Mouse (Mus musculus) heart, embryonic 15.5 days (tissue): ENCODE results near the gene Tbcel. TPM values are rescaled to one million over a fixed set of nuclear protein-coding genes. Genes with fewer than 3 reads are reported as not detected.
A peak's percentile ranks its signal among the peaks of the same experiment; 100 is the strongest.

ENCODE experiments used
- ATAC-seq: fragments of 200-750 bp; cut with Nextera tagmentation; replicated peaks from 2 replicates; pipeline ENCODE4 v1.8.0; 2017; ENCODE audit warnings: low read depth, moderate TSS enrichment; ENCODE audit not compliant: insufficient number of reproducible peaks, insufficient read depth, low FRiP score
- H3K27ac ChIP-seq: fragments of 300-500 bp; sonication (generic); 2 replicates; pipeline ENCODE4 v1.5.1; 2015; ENCODE audit warnings: mild to moderate bottlenecking, inconsistent platforms
- H3K27me3 ChIP-seq: fragments of 300-500 bp; sonication (generic); 2 replicates; pipeline ENCODE4 v1.6.1; 2015; ENCODE audit warnings: inconsistent platforms
- H3K36me3 ChIP-seq: fragments of 300-500 bp; sonication (generic); 2 replicates; pipeline ENCODE4 v1.6.1; 2015; ENCODE audit warnings: mild to moderate bottlenecking, inconsistent platforms
- H3K4me1 ChIP-seq: fragments of 300-500 bp; sonication (generic); replicated peaks from 2 replicates; pipeline ENCODE4 v1.6.1; 2015; ENCODE audit warnings: inconsistent platforms
- H3K4me2 ChIP-seq: fragments of 300-500 bp; sonication (generic); 2 replicates; pipeline ENCODE4 v1.6.1; 2015; ENCODE audit warnings: inconsistent platforms, mild to moderate bottlenecking, moderate library complexity
- H3K4me3 ChIP-seq: fragments of 300-500 bp; sonication (generic); 2 replicates; pipeline ENCODE4 v1.5.1; 2015; ENCODE audit warnings: mild to moderate bottlenecking, inconsistent platforms
- H3K9ac ChIP-seq: fragments of 300-500 bp; sonication (generic); 2 replicates; pipeline ENCODE4 v1.6.1; 2015; ENCODE audit warnings: mild to moderate bottlenecking, inconsistent platforms
- H3K9me3 ChIP-seq: fragments of 300-500 bp; sonication (generic); replicated peaks from 2 replicates; pipeline ENCODE4 v1.6.1; 2016; ENCODE audit warnings: inconsistent platforms
- WGBS: fragments of 180-500 bp; shearing (Covaris S2); methylation state at CpG from one replicate; pipeline ENCODE4 v1.1.7; 2015; ENCODE audit warnings: mixed read lengths; 5-methylcytosine and 5-hydroxymethylcytosine counted together
- polyA plus RNA-seq: library from polyadenylated mRNA; unstranded; fragments of >200 nt; fragmentation: Nextera tagmentation; extraction: Ambion mirVana; gene quantifications from 2 replicates; pipeline ENCODE4 v1.2.1, GENCODE M21; 2015

Gene Tbcel
- polyA plus RNA-seq, 1 experiment from 2014 or later = 2.5 TPM

- H3K4me1 ChIP-seq = no peaks in the 10 kb centered on the region
Measured at GRCm38 (mm10) chr9:42411296-42411695, 96.3 kb downstream of the Tbcel start.

GRCm38 (mm10) chr9:42405736-42406135, 101.9 kb downstream of the Tbcel start:
- no peak for ATAC-seq
- H3K4me1 ChIP-seq = no peaks in the 10 kb centered on the region
- WGBS = 63% methylated on average over 4 of the region's 4 CpGs
- no peak overlapping the region for H3K4me3 ChIP-seq
- no peaks in the 10 kb centered on the region for H3K27me3 ChIP-seq
- no peaks in the 10 kb centered on the region for H3K9me3 ChIP-seq
- H3K36me3 ChIP-seq = no peaks in the 10 kb centered on the region
- H3K27ac ChIP-seq = no peak overlapping the region
- H3K4me2 ChIP-seq = no peak overlapping the region
- H3K9ac ChIP-seq = no peak overlapping the region

More at GRCm38 (mm10) chr9:42411296-42411695, 96.3 kb downstream of the Tbcel start:
- ATAC-seq = no peak
- Histone ChIP-seq H3K27ac (no peak overlapping the region), H3K9me3 (no peaks in the 10 kb centered on the region), H3K36me3 (peaks cover 3% of the 10 kb centered on the region; the same call in 1 of the 2 replicates), H3K9ac (no peak overlapping the region), H3K4me2 (no peak overlapping the region), H3K4me3 (no peak overlapping the region), H3K27me3 (no peaks in the 10 kb centered on the region)
- WGBS = 79% methylated on average over 6 of the region's 6 CpGs

GRCm38 (mm10) chr9:42401486-42401885, 106.1 kb downstream of the Tbcel start:
- ATAC-seq = no peak
- H3K27me3 ChIP-seq = 0 out of 2 replicates have a peak, but pooled peaks cover 4% of the 10 kb centered on the region
- WGBS = 82% methylated on average over 6 of the region's 6 CpGs

GRCm38 (mm10) chr9:42399829-42400228, 107.8 kb downstream of the Tbcel start, which contains the start of gene Tecta:
Gene Tecta (minus strand): TSS chr9:42399929.
- ATAC-seq = no peak
- Histone ChIP-seq H3K9ac (no peak within 1 kb of the TSS), H3K4me1 (peaks cover 5% of the 10 kb centered on the region), H3K4me3 (no peak within 1 kb of the TSS), H3K36me3 (no peaks in the 10 kb centered on the region), H3K27me3 (0 out of 2 replicates have a peak, but pooled peaks cover 4% of the 10 kb centered on the region), H3K4me2 (no peak within 1 kb of the TSS), H3K9me3 (no peaks in the 10 kb centered on the region), H3K27ac (no peak within 1 kb of the TSS)
- WGBS = 74% methylated on average over 6 of the region's 6 CpGs

More at GRCm38 (mm10) chr9:42401486-42401885, 106.1 kb downstream of the Tbcel start:
- Histone ChIP-seq H3K36me3 (no peaks in the 10 kb centered on the region), H3K4me3 (no peak overlapping the region), H3K9me3 (no peaks in the 10 kb centered on the region), H3K4me1 (no peaks in the 10 kb centered on the region; the same call in 1 of the 2 replicates), H3K9ac (no peak overlapping the region), H3K4me2 (no peak overlapping the region), H3K27ac (no peak overlapping the region)

- H3K4me2 ChIP-seq = no peak overlapping the region
- ATAC-seq = 0 out of 2 replicates have a peak, but pooled peaks have one; percentile 35
- H3K4me1 ChIP-seq = peaks cover 5% of the 10 kb centered on the region
- H3K4me3 ChIP-seq = no peak overlapping the region
- H3K9me3 ChIP-seq = no peaks in the 10 kb centered on the region
- H3K9ac ChIP-seq = no peak overlapping the region
- H3K27me3 ChIP-seq = 0 out of 2 replicates have a peak, but pooled peaks cover 4% of the 10 kb centered on the region
- H3K27ac ChIP-seq = no peak overlapping the region
- WGBS = 26% methylated on average over 2 of the region's 2 CpGs
- no peaks in the 10 kb centered on the region for H3K36me3 ChIP-seq
Measured at GRCm38 (mm10) chr9:42396141-42396540, 111.5 kb downstream of the Tbcel start.

- Histone ChIP-seq H3K9me3 (no peaks in the 10 kb centered on the region), H3K4me1 (peaks cover 5% of the 10 kb centered on the region), H3K9ac (no peak overlapping the region), H3K36me3 (no peaks in the 10 kb centered on the region), H3K27ac (no peak overlapping the region), H3K27me3 (0 out of 2 replicates have a peak, but pooled peaks cover 4% of the 10 kb centered on the region), H3K4me3 (no peak overlapping the region), H3K4me2 (no peak overlapping the region)
- ATAC-seq = no peak
- WGBS = 83% methylated on average over 6 of the region's 6 CpGs
Measured at GRCm38 (mm10) chr9:42394903-42395302, 112.7 kb downstream of the Tbcel start.

GRCm38 (mm10) chr9:42394321-42394720, 113.3 kb downstream of the Tbcel start:
- Histone ChIP-seq H3K27me3 (0 out of 2 replicates have a peak, but pooled peaks cover 4% of the 10 kb centered on the region), H3K9ac (no peak overlapping the region), H3K36me3 (no peaks in the 10 kb centered on the region), H3K4me2 (no peak overlapping the region), H3K27ac (no peak overlapping the region), H3K4me3 (no peak overlapping the region), H3K4me1 (peaks cover 5% of the 10 kb centered on the region), H3K9me3 (no peaks in the 10 kb centered on the region)
- 87% methylated on average over 8 of the region's 8 CpGs for WGBS
- no peak for ATAC-seq

GRCm38 (mm10) chr9:42392927-42393326, 114.7 kb downstream of the Tbcel start:
- H3K9me3 ChIP-seq = no peaks in the 10 kb centered on the region
- H3K4me2 ChIP-seq = no peak overlapping the region
- no peak for ATAC-seq
- WGBS = 48% methylated on average over 6 of the region's 6 CpGs
- peaks cover 5% of the 10 kb centered on the region for H3K4me1 ChIP-seq
- H3K4me3 ChIP-seq = no peak overlapping the region
- no peak overlapping the region for H3K27ac ChIP-seq
- H3K36me3 ChIP-seq = no peaks in the 10 kb centered on the region
- peaks cover 8% of the 10 kb centered on the region; the same call in 1 of the 2 replicates for H3K27me3 ChIP-seq
- H3K9ac ChIP-seq = no peak overlapping the region

- Histone ChIP-seq H3K27me3 (peaks cover 16% of the 10 kb centered on the region; the same call in 1 of the 2 replicates), H3K9ac (no peak overlapping the region), H3K4me2 (no peak overlapping the region), H3K9me3 (no peaks in the 10 kb centered on the region), H3K27ac (no peak overlapping the region), H3K4me1 (no peaks in the 10 kb centered on the region), H3K36me3 (no peaks in the 10 kb centered on the region), H3K4me3 (no peak overlapping the region)
- no peak for ATAC-seq
- 41% methylated on average over 4 of the region's 4 CpGs for WGBS
Measured at GRCm38 (mm10) chr9:42388490-42388889, 119.1 kb downstream of the Tbcel start.

- WGBS = 58% methylated on average over 8 of the region's 8 CpGs
- Histone ChIP-seq H3K9me3 (no peaks in the 10 kb centered on the region), H3K4me3 (no peak overlapping the region), H3K4me2 (no peak overlapping the region), H3K9ac (no peak overlapping the region), H3K4me1 (no peaks in the 10 kb centered on the region), H3K27ac (no peak overlapping the region), H3K27me3 (peaks cover 16% of the 10 kb centered on the region; the same call in 1 of the 2 replicates), H3K36me3 (no peaks in the 10 kb centered on the region)
- ATAC-seq = no peak
Measured at GRCm38 (mm10) chr9:42387038-42387437, 120.6 kb downstream of the Tbcel start.

GRCm38 (mm10) chr9:42385656-42386055, 122.0 kb downstream of the Tbcel start:
- ATAC-seq = no peak
- Histone ChIP-seq H3K27me3 (peaks cover 16% of the 10 kb centered on the region; the same call in 1 of the 2 replicates), H3K9ac (no peak overlapping the region), H3K4me3 (no peak overlapping the region), H3K9me3 (no peaks in the 10 kb centered on the region), H3K4me2 (no peak overlapping the region), H3K27ac (no peak overlapping the region), H3K4me1 (no peaks in the 10 kb centered on the region), H3K36me3 (no peaks in the 10 kb centered on the region)
- WGBS = 71% methylated on average over 13 of the region's 13 CpGs
